Mouse (Mus musculus) liver, postnatal 0 days (tissue): ENCODE results near the gene Fhad1. TPM values are rescaled to one million over a fixed set of nuclear protein-coding genes. Genes with fewer than 3 reads are reported as not detected.

Experiments used
- ATAC-seq: fragments of 200-750 bp; cut with Nextera tagmentation; 2 replicates; pipeline ENCODE4 v1.8.0; 2017; ENCODE audit warnings: mild to moderate bottlenecking, moderate library complexity
- DNase-seq: peaks from one replicate; pipeline ENCODE4 v3.0.0-alpha.2; 2016
- H3K27ac ChIP-seq: fragments of 300-500 bp; sonication (generic); 2 replicates; pipeline ENCODE4 v1.5.1; 2014; ENCODE audit warnings: antibody characterized with exemption, moderate library complexity, mild to moderate bottlenecking, low read depth
- H3K27me3 ChIP-seq: fragments of 300-500 bp; sonication (generic); 2 replicates; pipeline ENCODE4 v1.6.1; 2014; ENCODE audit warnings: low read length, control low read depth, mixed read lengths; ENCODE audit not compliant: insufficient read depth
- H3K36me3 ChIP-seq: fragments of 300-500 bp; sonication (generic); replicated peaks from 2 replicates; pipeline ENCODE4 v1.6.1; 2014; ENCODE audit warnings: mild to moderate bottlenecking, control low read depth, low read length, moderate library complexity, mixed read lengths; ENCODE audit not compliant: insufficient read depth
- H3K4me1 ChIP-seq: fragments of 300-500 bp; sonication (generic); 2 replicates; pipeline ENCODE4 v1.6.1; 2014; ENCODE audit warnings: antibody characterized with exemption, mild to moderate bottlenecking, control low read depth; ENCODE audit not compliant: insufficient read depth
- H3K4me2 ChIP-seq: fragments of 300-500 bp; sonication (generic); 2 replicates; pipeline ENCODE4 v1.6.1; 2014; ENCODE audit warnings: low read depth, mild to moderate bottlenecking, low read length, moderate library complexity, mixed read lengths
- H3K4me3 ChIP-seq: fragments of 300-500 bp; sonication (generic); 2 replicates; pipeline ENCODE4 v1.5.1; 2014; ENCODE audit warnings: low read depth, low read length
- H3K9ac ChIP-seq: fragments of 300-500 bp; sonication (generic); replicated peaks from 2 replicates; pipeline ENCODE4 v1.6.1; 2014; ENCODE audit warnings: mild to moderate bottlenecking, moderate library complexity
- H3K9me3 ChIP-seq: fragments of 300-500 bp; sonication (generic); 2 replicates; pipeline ENCODE4 v1.6.1; 2016; ENCODE audit warnings: mild to moderate bottlenecking, control low read depth, low read length, mixed read lengths
- CTCF ChIP-seq: sonication (generic); IDR thresholded peaks from 2 replicates; pipeline ENCODE4 v1.5.1; 2016; ENCODE audit warnings: antibody characterized with exemption, low read depth
- EP300 ChIP-seq: IDR thresholded peaks from 2 replicates; pipeline ENCODE4 v1.6.1; 2016; ENCODE audit warnings: antibody characterized with exemption, low read depth, mild to moderate bottlenecking
- WGBS: fragments of 180-500 bp; shearing (Covaris S2); extraction: QIAGEN DNeasy Blood & Tissue Kit; methylation state at CpG from one replicate; pipeline ENCODE4 v1.1.7; 2014; ENCODE audit not compliant: insufficient replicate concordance; 5-methylcytosine and 5-hydroxymethylcytosine counted together
- polyA plus RNA-seq: library from polyadenylated mRNA; unstranded; fragments of >200 nt; fragmentation: Nextera tagmentation; extraction: Ambion mirVana; gene quantifications from 2 replicates; pipeline ENCODE4 v1.2.1, GENCODE M21; 2015

Gene Fhad1
- polyA plus RNA-seq, 1 experiment from 2014 or later, result 1.0 TPM

DNA sequence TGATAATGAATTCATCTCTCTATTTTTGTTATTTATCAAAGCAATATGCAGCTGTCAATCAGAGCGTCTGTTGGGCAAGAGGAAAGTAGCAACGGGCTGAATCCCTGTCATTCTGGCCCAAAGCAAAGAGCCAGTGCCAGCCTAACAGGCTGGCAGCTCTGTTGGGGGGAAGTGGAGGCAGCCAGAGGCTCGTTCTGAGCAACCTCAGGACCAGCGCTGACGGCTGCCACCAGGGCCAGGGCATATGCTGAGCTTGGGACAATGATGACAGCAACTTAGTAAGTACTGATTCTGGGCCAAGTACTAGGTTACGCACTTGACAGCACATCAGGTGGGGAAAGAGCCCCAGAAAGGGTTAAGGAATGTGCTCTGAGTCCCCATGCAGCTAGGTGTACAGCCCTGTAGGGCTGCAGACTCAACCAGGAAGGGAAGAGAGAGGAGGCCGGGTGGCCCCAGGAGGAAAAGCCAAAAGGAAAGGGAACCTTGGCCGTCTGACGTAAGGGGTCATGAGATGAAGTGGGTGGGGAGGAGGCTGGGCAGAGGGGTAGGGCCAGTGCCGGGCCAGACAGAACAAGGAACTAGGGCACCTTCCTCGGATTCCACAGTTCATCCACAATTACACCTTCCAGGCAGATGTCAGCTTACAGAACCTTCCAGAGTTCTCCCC, 144.1 kb downstream of the Fhad1 start:
- peak overlapping the region; percentile 70 for H3K27ac ChIP-seq
- TF ChIP-seq EP300 (no peak), CTCF (no peak)
- ATAC-seq, result no peak
- WGBS, result 66% methylated on average over 11 of the region's 11 CpGs
- no peak overlapping the region for H3K4me3 ChIP-seq
- H3K36me3 ChIP-seq, result peaks cover 13% of the 10 kb centered on the region
- H3K4me1 ChIP-seq, result peaks cover 62% of the 10 kb centered on the region
- DNase-seq, result peak; percentile 59
- H3K27me3 ChIP-seq, result 0 out of 2 replicates have a peak, but pooled peaks cover 4% of the 10 kb centered on the region
- H3K4me2 ChIP-seq, result peak overlapping the region; percentile 92
- no peak overlapping the region; the same call in 1 of the 2 replicates for H3K9ac ChIP-seq
- no peaks in the 10 kb centered on the region for H3K9me3 ChIP-seq

DNA sequence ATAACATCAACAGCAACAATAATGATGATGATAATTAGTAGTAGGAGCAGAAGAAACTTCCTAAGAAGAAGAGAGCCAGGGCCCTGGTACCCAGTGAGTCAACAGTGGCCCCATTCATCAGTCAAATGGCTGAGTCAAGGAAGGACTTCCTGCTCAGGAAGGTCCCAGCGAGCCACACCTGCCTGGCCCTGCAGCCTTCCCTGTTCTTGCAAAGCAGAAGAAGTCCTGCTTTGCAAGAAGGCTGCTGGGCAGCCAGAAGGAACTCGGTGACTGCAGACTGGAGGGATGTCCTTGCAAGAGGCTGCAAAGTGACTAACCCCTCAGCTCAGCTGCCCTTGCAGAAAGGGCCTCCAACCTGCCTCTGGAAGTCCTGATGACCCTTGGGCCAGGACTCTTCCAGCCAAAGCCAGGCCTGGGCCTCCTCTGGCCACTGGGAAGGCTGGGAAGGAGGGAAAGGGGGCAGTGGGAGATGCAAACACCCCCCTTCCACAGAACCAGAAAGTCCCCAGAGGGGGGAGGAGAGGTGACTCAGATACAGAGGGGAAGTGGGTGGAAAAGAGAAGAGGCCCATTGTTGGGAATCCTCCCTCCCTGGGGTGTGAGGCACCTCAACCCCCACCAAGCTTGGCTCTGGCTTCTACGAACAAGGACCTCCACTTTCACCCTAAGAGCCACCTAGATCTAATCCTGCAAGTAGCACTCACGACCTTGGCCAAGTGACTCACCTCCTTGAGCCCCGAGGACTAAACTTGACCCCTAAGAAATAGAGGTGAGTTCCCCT, 145.3 kb downstream of the Fhad1 start:
- WGBS, result 56% methylated on average over 5 of the region's 5 CpGs
- Histone ChIP-seq H3K9me3 (no peaks in the 10 kb centered on the region), H3K36me3 (peaks cover 14% of the 10 kb centered on the region), H3K9ac (no peak overlapping the region), H3K27ac (peak overlapping the region; percentile 70), H3K4me1 (peaks cover 64% of the 10 kb centered on the region), H3K27me3 (no peaks in the 10 kb centered on the region), H3K4me2 (no peak overlapping the region; the same call in 1 of the 2 replicates), H3K4me3 (no peak overlapping the region)
- ATAC-seq, result no peak
- DNase-seq, result no peak
- TF ChIP-seq CTCF (no peak), EP300 (no peak)

- ATAC-seq, result no peak
- no peak overlapping the region for H3K4me3 ChIP-seq
- H3K9ac ChIP-seq, result no peak overlapping the region
- peaks cover 17% of the 10 kb centered on the region for H3K36me3 ChIP-seq
- H3K27ac ChIP-seq, result peak overlapping the region; percentile 16; the same call in 1 of the 2 replicates
- TF ChIP-seq EP300, result no peak
- TF ChIP-seq CTCF, result no peak
- 91% methylated on average over 10 of the region's 10 CpGs for WGBS
- DNase-seq, result no peak
- peaks cover 55% of the 10 kb centered on the region for H3K4me1 ChIP-seq
- no peak overlapping the region for H3K4me2 ChIP-seq
- H3K27me3 ChIP-seq, result no peaks in the 10 kb centered on the region
- H3K9me3 ChIP-seq, result no peaks in the 10 kb centered on the region
These were observed 146.8 kb downstream of the Fhad1 start for GRCm38 (mm10) chr4:141868051-141868450.

- DNase-seq, result peak; percentile 71
- WGBS, result 68% methylated on average over 4 of the region's 4 CpGs
- Histone ChIP-seq H3K4me2 (no peak overlapping the region), H3K4me3 (no peak overlapping the region), H3K9ac (no peak overlapping the region), H3K27ac (no peak overlapping the region), H3K4me1 (peaks cover 51% of the 10 kb centered on the region), H3K27me3 (no peaks in the 10 kb centered on the region), H3K36me3 (peaks cover 17% of the 10 kb centered on the region), H3K9me3 (no peaks in the 10 kb centered on the region)
- ATAC-seq, result no peak
- TF ChIP-seq CTCF (no peak), EP300 (no peak)
These were observed 147.4 kb downstream of the Fhad1 start for GRCm38 (mm10) chr4:141867498-141867897.

DNA sequence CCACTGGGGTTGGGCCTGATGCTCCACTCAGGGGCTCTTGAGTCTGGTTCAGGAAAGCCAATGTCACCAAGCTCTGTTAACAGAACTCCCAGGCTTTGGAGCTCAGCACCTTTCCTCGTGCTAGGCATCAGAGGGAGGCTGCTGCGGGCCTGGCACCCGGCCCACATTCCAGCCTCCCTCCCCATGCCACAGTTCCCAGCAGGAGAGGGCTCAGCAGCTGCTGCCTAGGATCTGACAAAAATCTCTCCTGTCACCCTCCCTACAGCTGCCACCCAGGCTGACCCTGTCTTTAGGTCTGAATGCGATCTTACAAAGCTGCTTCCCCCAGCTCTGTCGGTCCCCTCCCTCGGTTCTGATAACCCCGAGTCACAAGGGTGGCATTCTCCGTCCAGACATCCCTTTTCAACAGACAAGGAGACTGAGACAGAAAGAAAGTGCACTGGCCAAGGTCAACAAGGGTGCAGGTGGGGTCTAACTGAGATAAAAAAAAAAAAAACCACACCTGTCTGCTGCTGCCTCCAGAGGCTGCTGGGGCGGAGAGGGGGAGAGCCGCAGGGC, 147.9 kb downstream of the Fhad1 start:
- WGBS, result 78% methylated on average over 10 of the region's 10 CpGs
- Histone ChIP-seq H3K4me2 (no peak overlapping the region), H3K27me3 (no peaks in the 10 kb centered on the region), H3K9ac (no peak overlapping the region), H3K4me3 (no peak overlapping the region), H3K4me1 (peaks cover 46% of the 10 kb centered on the region), H3K27ac (no peak overlapping the region), H3K9me3 (no peaks in the 10 kb centered on the region), H3K36me3 (peaks cover 15% of the 10 kb centered on the region)
- no peak for TF ChIP-seq CTCF
- TF ChIP-seq EP300, result no peak
- ATAC-seq (no peak), DNase-seq (no peak)

GRCm38 (mm10) chr4:141865600-141865999, 149.3 kb downstream of the Fhad1 start:
- peak; percentile 87 for ATAC-seq
- Histone ChIP-seq H3K9ac (no peak overlapping the region), H3K27ac (no peak overlapping the region), H3K4me3 (no peak overlapping the region), H3K9me3 (no peaks in the 10 kb centered on the region), H3K4me2 (no peak overlapping the region), H3K4me1 (peaks cover 36% of the 10 kb centered on the region), H3K36me3 (peaks cover 16% of the 10 kb centered on the region), H3K27me3 (no peaks in the 10 kb centered on the region)
- TF ChIP-seq CTCF (no peak), EP300 (no peak)
- DNase-seq, result peak; percentile 70
- 58% methylated on average over 5 of the region's 5 CpGs for WGBS
